Mouse (Mus musculus): ENCODE results near the gene Sorcs3. TPM values are rescaled to one million over a fixed set of nuclear protein-coding genes. Genes with fewer than 3 reads are reported as not detected.

Sorcs3 gene
- total RNA-seq, 2 experiments from 2014 or later = 41.1 to 41.7 TPM

DNA sequence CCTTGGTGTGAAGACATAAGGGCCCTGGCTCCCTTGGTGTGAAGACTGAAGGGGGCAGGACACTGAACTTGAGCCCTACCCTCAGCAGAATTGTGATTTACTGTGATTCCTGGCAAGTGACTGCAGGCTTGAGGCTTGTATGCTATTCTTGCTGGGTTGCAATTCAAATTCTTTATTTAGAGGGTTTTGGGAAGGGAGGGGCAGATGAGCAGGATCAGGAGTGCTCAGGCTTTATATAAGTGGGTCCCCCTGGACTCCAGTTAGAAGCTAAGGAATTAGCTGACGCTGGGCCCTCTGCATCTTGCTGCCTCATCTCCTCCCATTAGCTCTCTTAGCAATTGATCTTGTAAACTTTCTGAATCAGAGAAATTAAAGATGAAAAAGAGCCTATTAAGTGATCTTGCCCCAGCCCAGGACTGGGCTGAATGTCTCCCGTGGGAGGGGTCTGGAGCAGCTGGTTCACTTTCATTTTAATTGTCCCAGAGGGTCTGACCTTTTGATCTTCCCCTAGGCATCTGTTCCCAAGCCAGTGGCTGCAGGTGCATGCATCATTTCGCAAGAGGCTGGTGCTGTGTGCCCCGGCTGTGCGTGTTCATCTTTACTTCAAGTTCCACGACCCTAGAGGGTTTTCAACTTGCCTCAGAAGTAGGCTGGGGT is 425.0 kb downstream of the Sorcs3 start:
- DNase-seq (ENCODE audit: low spot score in 2 of 2) = no peak

DNA sequence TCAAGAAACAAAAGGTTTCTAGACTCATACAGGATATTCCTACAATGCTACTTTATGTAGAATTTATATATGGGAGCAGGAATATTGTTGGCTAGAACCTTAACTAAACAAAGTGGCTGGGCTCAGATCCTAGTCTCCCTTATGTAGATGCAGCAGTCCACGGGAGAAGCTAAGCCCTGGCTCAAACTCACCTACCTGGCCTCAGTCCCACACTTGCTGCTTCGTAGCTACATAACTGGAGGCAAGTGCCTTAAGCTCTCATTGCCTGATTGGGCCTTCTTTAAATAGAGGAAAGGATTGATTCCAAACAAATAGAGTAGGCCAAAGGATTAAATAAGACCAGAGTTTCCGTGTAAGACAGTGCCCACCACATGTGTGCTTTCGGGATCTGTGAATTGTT is 436.7 kb downstream of the Sorcs3 start:
- intact Hi-C loops (cut with DNase I) = no loop called here
- DNase-seq (ENCODE audit: low spot score in 2 of 2) = no peak

More for the DNA sequence above, 425.0 kb downstream of the Sorcs3 start:
- intact Hi-C loops (cut with DNase I) = no loop called here

DNA sequence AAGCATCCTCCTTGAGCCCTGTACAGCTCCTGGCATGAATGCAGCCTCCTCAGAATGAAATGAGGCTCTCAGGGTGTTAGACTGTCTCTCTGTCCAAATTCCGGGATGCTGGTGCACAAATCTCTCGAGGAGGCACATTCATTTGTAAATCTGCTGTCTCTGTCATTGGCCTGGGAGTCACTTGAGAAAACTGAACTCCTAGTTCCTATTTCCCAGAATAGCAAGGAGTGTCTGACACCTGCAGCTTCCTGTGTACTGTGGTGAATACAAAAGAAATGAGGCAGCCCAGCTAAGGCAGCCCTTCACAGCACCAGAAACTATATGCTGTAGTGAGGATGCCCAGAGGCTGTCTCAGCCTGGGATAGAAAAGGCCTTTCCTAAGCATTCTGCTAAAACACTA is 444.1 kb downstream of the Sorcs3 start:
- DNase-seq (ENCODE audit: low spot score in 2 of 2) = peak in 1 of 2 experiments; percentile 3
- intact Hi-C loops (cut with DNase I) = no loop called here

DNA sequence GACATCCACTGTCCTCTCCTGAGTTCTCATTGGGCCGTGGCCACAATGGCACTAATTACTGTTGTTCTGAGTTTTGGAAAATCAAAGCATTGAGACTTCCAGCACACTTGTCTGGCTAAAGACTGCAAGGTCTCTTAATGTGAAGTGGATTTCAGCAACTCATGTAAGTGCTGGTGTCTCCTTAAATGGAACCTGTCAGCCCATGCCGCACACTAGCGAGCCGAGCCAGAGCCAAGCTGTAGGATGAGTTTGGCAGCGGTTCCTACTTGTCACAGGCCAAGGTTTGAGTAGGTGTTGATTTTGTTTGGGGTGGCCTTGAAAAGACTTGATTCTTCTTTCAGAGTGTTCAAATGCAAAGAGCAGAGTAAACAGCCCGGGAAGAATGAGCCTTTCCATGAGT is 445.8 kb downstream of the Sorcs3 start:
- peak; percentile 12 to 84 for DNase-seq (ENCODE audit: low spot score in 2 of 2)
- intact Hi-C loops (cut with DNase I) = no loop called here

DNA sequence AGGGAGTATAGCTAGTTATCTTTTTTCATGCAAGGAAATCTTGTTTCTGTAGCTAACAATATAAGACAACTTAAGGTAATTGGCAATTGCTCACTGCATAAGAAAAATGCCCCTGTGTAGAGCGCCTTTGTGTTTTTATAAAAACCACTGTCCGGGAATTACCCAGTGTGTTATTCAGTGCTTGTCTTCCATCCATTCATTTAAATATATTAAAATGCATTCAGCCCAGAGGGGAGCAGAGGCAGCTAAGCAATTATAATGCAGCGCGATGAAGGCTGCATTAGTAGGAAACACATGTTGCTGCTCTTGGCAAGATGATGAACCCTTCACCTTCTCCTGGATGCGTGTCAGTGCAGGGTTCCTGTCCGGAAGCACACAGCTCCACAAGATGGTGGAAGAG is 454.4 kb downstream of the Sorcs3 start:
- DNase-seq (ENCODE audit: low spot score in 2 of 2) = no peak
- intact Hi-C loops (cut with DNase I) = no loop called here

DNA sequence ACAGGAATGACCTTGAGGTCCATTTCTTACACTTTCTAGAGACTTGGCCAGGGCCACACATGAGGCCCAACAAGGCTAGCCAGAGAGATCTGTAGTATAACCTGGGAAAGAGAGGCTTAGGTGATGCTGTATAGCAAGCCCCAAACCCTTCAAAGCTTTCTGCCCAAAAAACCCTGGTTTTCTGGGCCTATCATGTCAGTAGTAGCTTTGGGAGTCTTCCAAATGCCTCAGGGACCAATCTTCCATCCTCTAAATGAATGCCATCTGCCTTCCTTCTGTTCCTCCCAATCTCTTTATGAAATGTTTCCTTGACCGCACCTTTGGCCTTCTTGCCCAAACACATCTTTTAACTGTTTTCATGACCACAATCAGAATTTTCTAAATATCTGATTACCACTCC is 474.1 kb downstream of the Sorcs3 start:
- no peak for DNase-seq (ENCODE audit: low spot score in 2 of 2)
- intact Hi-C loops (cut with DNase I) = no loop called here

DNA sequence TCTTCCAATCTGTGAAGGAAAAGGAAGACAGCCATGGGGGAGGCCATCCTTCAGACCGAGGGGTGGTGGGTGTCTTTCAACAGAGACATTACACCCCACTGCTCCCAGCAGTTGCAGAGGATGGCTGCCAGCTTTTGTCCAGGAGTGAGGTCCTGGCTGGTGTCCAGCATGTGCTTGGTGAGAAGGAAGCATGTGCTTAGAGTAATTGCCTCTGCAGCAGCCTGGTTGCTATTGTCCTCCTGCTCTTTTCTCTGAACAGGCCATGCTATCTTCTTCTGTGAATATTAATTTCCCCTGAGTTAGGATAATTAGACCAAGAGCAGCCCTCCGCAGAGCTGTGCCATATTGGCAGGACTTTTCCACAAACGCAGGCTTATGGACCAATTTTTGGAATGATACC is 476.7 kb downstream of the Sorcs3 start:
- intact Hi-C loops (cut with DNase I) = no loop called here
- peak in 1 of 2 experiments; percentile 4 for DNase-seq (ENCODE audit: low spot score in 2 of 2)

DNA sequence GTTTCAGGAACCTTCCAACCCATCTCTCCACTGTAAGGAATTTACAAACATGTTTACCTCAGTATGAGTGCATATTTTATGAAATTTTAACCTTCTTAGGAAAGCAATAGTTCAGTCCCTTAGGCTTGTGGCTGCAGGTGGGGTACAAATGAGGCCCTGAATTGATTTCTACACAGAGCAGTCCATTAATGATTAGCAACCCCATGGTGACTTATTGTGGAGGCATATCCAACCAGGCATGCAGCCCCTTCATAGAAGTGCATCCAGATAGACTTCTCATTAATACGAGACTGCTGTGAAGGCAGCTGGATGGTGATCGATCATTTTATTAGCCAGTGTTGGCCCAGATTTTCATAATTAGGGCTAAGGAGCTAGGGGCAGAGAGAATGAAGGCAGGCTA is 480.5 kb downstream of the Sorcs3 start:
- intact Hi-C loops (cut with DNase I) = no loop called here
- DNase-seq (ENCODE audit: low spot score in 2 of 2) = no peak

DNA sequence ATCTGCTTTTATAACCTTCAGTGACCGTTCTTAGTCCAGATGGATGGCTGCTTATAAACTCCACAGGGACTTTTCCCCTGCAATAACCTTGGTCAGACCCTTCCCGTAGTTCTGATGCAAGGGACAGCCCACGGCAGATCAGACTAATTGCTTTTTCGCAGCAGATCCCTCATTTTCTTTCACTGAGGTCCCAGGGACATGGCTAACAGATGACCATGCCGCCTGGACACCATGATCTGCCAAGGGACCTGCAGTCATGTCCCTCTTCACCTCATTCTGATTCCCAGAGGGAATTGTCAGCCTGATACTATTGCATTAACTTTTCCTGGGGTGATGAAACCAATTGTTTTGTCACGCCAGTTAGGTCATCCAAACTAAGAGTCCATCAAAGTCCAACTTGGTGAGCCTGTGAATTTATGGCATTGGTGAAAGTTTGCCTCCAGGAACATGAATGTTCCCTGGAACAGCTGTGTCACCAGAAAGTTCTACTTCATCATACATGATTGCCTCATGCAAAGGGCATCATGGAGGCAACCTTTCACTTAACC is 494.4 kb downstream of the Sorcs3 start:
- DNase-seq (ENCODE audit: low spot score in 2 of 2) = no peak
- intact Hi-C loops (cut with DNase I) = no loop called here

DNA sequence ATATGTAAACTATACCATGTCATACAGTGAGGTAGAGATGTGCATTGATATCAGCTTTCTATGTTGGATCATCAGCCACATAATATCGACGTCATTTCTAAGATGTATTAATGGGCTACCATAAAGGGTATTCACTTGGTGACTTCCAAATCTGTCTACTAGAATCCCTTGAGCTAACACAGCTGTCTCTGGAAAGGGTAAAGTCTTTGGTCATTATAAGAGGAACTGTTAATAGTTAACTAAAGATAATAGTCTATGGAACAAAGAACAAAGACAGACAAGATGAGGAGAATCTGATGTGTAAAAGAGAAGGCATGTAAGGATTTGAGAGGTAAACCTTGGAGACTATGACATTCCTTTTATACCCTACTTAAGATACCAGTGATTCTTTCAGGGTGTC is 497.9 kb downstream of the Sorcs3 start:
- intact Hi-C loops (cut with DNase I) = no loop called here
- no peak for DNase-seq (ENCODE audit: low spot score in 2 of 2)

DNA sequence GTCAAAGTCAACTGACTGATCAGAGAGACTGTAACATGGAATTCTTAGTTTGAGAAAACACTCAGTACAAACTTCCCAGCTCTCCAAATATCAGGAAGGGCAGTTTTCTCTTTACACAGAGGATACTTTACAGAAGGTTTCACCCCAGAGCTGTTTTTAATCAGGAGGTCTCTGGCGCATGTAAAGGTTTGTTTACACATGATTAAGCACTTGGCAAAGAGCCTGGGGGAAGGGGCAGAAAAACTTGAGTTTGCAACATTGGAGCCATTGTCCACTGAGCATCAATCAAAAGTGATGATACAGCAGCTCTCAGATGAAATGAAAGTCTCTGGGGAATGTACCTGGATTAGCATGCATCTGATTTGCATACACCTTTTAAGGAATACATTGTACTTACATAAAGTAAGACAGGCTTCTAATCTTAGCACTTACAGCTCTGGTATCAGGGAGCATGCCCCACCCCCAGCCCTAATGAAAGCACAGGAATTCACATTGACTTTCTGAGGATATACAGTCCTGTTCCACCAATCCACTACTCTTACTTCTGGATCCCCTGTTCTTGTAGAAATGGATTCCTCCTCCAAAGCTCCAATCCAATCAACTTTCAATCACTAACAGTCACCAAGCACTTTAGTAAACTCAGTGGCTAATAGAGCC is 500.6 kb downstream of the Sorcs3 start:
- no peak for DNase-seq (ENCODE audit: low spot score in 2 of 2)
- intact Hi-C loops (cut with DNase I) = no loop called here

DNA sequence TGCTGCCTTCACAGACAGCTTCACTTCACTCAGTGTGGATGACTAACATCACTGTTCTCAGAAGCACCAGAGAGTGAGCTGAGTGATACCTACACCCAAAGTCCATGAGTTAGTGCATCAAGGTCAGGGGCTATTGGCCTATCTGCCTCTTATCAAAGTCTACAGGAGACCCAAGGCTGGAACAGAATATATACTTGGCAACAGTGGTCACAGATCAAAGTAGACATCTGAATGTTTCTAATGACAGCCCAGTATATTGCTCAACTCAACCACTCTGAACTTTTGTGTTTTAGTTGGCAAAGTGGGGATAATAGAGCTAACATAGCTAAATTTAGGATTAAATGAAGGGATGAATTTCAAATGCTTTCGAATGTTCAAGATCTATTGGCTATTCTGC is 501.1 kb downstream of the Sorcs3 start:
- DNase-seq (ENCODE audit: low spot score in 2 of 2) = no peak
- intact Hi-C loops (cut with DNase I) = no loop called here

DNA sequence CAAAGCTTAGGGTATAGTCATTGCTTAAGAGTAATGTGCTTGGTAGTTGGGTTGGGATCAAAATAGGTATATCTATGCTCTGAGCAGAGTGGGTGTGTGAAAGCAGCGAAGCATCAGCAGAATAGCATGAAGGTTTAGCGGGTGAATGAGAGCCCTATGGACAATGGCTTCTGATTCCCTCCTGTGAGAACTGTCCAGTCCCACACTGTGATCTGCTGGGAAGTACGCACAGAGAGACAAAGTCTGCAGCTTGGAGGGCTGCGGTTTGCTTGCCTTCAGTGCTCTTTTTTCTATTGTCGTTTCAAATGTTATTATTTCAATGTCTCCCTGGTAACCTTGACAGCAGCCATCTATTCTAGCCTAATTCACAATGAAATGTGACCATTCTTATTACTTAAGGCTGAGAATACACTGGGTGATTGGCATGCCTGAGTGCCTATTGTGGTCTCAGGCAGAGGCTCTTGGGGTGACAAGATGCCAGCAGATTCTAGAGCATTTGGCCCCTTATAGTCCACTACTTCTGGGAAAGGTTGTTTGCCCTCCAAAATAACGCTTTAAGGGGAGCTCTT is 520.1 kb downstream of the Sorcs3 start:
- DNase-seq (ENCODE audit: low spot score in 2 of 2) = no peak
- intact Hi-C loops (cut with DNase I) = no loop called here

DNA sequence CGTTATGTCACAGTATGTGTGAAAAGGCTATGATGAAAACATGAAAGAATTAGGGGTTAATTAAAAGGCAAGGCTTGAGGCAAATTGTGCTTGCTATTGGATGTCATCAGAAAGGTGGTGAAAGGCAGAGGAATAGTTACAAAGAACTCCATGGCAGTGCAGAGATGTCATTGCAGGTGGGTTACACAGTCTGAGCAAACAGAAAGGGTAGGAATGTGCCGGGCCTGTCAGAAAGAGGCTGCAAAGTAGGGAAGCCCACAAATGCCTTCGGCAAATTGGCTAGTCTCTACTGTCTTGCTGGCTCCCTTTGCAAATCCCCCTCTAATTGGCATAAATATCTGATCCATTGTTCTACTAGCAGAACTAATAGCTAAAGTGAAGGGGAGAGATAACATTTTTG is 521.2 kb downstream of the Sorcs3 start:
- no peak for DNase-seq (ENCODE audit: low spot score in 2 of 2)
- intact Hi-C loops (cut with DNase I) = no loop called here

DNA sequence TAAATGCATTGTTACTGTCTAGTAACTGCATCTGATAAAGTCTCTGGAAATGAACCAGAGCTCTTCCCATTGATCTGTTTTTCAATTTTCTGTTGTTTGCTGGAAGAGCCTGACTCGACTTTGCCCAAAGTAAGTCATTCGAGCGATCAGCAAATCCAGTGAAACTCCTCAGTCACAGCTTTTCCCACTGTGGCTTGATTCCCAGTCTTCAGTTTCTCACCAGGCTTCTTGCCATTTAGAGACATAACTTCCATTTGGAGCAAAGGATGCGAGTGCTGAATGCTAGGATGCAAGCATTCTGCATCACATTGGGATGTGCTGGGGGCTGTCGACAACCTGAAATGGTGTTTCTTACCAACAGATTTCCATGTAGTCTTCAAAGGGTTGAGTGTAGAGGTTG is 521.8 kb downstream of the Sorcs3 start:
- peak in 1 of 2 experiments; percentile 74 for DNase-seq (ENCODE audit: low spot score in 2 of 2)
- intact Hi-C loops (cut with DNase I) = no loop called here

DNA sequence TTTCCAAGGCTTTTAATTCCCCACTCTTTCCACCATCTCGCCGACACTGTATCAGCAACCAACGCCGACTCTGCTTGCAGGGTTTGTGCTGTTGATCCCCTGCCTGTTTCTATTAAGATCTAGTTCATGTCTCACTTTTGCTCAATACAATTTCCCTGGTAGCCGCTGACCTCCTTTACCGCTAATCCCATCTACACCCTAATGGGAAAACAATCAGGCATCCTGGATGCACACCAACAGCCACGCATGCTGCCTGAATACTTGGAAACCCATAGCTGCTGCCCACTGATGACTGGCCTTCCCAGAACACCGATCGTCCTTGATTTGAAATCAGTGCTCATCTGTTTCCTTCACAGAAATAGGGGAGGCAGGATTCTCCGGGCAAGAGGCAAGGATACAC is 525.9 kb downstream of the Sorcs3 start:
- no peak for DNase-seq (ENCODE audit: low spot score in 2 of 2)
- intact Hi-C loops (cut with DNase I) = no loop called here

DNA sequence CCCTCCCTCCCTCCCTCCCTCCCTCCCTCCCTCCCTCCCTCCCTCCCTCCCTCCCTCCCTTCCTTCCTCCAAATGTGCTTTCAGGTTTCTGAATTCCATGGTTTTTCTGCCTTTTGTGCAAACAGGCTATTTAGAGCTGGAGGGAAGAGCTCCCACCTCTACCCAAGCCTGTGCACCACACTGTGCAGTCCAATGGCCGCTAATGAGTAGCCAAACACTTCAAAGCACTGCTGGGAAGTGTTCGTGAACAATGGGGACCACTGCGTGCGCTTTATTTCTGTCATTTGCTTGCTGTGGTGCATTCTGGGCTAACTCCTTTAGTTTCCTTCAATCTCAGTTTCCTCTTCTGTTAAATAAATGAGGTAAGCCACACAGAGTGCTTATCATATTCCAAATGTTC is 528.5 kb downstream of the Sorcs3 start:
- no peak for DNase-seq (ENCODE audit: low spot score in 2 of 2)
- intact Hi-C loops (cut with DNase I) = no loop called here

DNA sequence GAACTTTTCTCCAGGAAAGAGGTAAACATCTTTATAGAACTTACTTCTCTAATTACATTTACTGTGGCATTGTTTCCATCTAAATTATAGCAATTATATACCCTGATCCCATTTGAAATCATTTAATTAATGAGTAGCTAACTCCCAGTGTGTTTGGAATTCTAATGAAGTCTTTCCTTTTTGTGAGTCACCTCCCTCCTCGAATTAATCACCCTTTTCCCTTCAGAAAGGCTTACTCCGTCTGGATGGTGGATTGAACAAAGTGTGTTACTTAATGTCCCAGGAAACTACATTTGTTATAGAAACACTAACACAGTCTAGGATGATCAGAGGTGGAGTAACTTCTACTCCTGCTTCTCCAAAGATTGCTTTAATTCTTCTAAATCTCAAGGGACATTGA is 531.7 kb downstream of the Sorcs3 start:
- DNase-seq (ENCODE audit: low spot score in 2 of 2) = no peak

DNA sequence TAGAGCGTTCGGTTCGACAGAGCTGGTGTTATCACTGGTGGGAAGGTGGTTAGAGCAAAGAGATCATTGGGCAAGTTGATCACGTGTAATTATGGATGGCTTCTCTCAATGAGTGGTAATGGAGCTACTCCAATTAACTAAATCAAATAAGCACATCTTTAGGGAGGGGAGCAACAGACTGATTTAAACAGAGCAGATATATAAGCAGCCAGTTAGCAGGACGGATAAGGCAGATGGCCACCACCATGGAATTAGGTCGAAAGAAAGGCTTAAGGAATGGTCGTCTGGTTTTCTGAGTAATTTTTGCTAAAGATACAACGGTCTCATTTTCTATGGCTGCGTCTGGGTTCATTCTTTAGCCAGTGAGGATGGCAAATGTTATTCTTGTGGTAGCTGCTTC is 549.3 kb downstream of the Sorcs3 start:
- intact Hi-C loops (cut with DNase I) = no loop called here
- DNase-seq (ENCODE audit: low spot score in 2 of 2) = no peak

More for the DNA sequence above, 531.7 kb downstream of the Sorcs3 start:
- intact Hi-C loops (cut with DNase I) = no loop called here

DNA sequence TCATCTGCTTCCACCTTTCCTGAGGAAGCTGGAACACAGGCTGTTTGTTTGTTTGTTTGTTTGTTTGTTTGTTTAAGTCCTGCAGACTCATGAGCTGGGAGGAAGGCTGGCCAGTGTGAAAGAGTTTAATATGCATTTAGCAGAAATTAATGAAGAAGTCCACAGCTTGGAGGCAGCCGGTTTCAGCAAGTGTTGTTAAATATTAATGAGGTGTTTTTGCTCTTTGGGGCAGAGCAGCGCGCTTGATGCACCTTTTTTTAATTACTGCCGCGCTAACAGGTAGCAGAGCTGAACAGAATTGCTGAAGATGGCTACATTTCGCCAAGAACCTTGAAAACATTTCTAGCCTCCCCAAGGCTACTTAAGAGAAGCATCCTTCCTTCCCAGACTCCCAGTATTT is 551.0 kb downstream of the Sorcs3 start:
- intact Hi-C loops (cut with DNase I) = no loop called here
- no peak for DNase-seq (ENCODE audit: low spot score in 2 of 2)

DNA sequence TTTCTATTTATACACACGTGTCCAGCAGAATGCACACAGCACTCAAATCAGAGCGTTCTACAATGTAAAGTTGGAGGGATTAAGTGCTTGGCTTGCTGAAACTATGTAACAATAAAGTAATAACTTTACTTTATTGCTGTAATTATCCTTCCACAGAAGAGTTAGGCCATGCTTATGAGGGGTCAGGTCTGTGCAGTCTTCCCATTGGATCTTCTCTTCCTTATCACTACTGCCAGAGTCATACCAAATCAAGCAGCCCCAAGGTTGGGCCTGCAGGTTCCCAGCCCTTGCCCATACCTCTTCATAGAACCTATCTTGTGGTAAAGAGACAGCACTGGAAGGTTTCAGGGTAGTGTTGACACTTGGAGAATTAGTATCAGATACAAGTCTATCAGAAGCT is 560.7 kb downstream of the Sorcs3 start:
- intact Hi-C loops (cut with DNase I) = no loop called here

More for the DNA sequence above, 560.7 kb downstream of the Sorcs3 start:
- DNase-seq (ENCODE audit: low spot score in 2 of 2) = no peak
